Mouse (Mus musculus) myocyte (in vitro differentiated cells): ENCODE measurements around the gene St8sia1. TPM values are rescaled to one million over a fixed set of nuclear protein-coding genes. Genes with fewer than 3 reads are reported as not detected.

Experiments used
- H3K27me3 ChIP-seq: one replicate; pipeline ENCODE4 v1.6.1; 2011; ENCODE audit not compliant: control insufficient read depth, insufficient read depth, insufficient read length
- H3K36me3 ChIP-seq: one replicate; pipeline ENCODE4 v1.6.1; 2011; ENCODE audit not compliant: control insufficient read depth, insufficient read depth
- H3K4me2 ChIP-seq: one replicate; pipeline ENCODE4 v1.6.1; 2011; ENCODE audit warnings: low read depth, control low read depth
- H3K4me3 ChIP-seq: one replicate; pipeline ENCODE4 v1.5.1; 2011; ENCODE audit warnings: mild to moderate bottlenecking, control low read depth, moderate library complexity
- H3K79me2 ChIP-seq: one replicate; pipeline ENCODE4 v1.6.1; 2011; ENCODE audit not compliant: control insufficient read depth, insufficient read depth
- H3ac ChIP-seq: one replicate; pipeline ENCODE4 v1.6.1; 2011; ENCODE audit not compliant: control insufficient read depth, insufficient read length
- CEBPB ChIP-seq: IDR thresholded peaks from 2 replicates; pipeline ENCODE4 v1.6.1; 2011; ENCODE audit warnings: mild to moderate bottlenecking, moderate library complexity; ENCODE audit not compliant: poor library complexity, insufficient read depth, severe bottlenecking
- E2F4 ChIP-seq: IDR thresholded peaks from one replicate; pipeline ENCODE4 v1.6.1; 2011; ENCODE audit warnings: mild to moderate bottlenecking, control low read depth, moderate library complexity; ENCODE audit not compliant: insufficient read depth
- MAX ChIP-seq: IDR thresholded peaks from one replicate; pipeline ENCODE4 v1.6.1; 2011; ENCODE audit warnings: low read depth, mild to moderate bottlenecking, control low read depth
- MYOD1 ChIP-seq, 3 experiments: IDR thresholded peaks; one replicate each; pipeline ENCODE4 v1.6.1; 2011; ENCODE audit warnings: control low read depth in 2 of 3, low read depth in 2 of 3, mild to moderate bottlenecking in 2 of 3, moderate library complexity in 1 of 3; ENCODE audit not compliant: insufficient read length in 2 of 3, control insufficient read depth in 1 of 3
- MYOG ChIP-seq, 3 experiments: IDR thresholded peaks; one replicate each; pipeline ENCODE4 v1.6.1; 2011; ENCODE audit warnings: control low read depth in 2 of 3, low read depth in 2 of 3, mild to moderate bottlenecking in 2 of 3; ENCODE audit not compliant: insufficient read length in 2 of 3, control insufficient read depth in 1 of 3, insufficient read depth in 1 of 3
- POLR2A ChIP-seq: IDR thresholded peaks from one replicate; pipeline ENCODE4 v1.6.1; 2011; ENCODE audit warnings: low read depth, mild to moderate bottlenecking, control low read depth, moderate library complexity; ENCODE audit not compliant: insufficient read length
- POLR2AphosphoS2 ChIP-seq: IDR thresholded peaks from one replicate; pipeline ENCODE4 v1.6.1; 2011; ENCODE audit warnings: low read depth, control low read depth; ENCODE audit not compliant: insufficient read length
- REST ChIP-seq: IDR thresholded peaks from one replicate; pipeline ENCODE4 v1.6.1; 2011; ENCODE audit warnings: mild to moderate bottlenecking, control low read depth, moderate library complexity; ENCODE audit not compliant: insufficient read depth, insufficient read length
- SRF ChIP-seq: IDR thresholded peaks from one replicate; pipeline ENCODE4 v1.6.1; 2011; ENCODE audit warnings: low read depth; ENCODE audit not compliant: control insufficient read depth, insufficient read length
- TCF12 ChIP-seq: IDR thresholded peaks from one replicate; pipeline ENCODE4 v1.6.1; 2011; ENCODE audit warnings: mild to moderate bottlenecking, control low read depth; ENCODE audit not compliant: poor library complexity, insufficient read depth, severe bottlenecking
- TCF3 ChIP-seq: IDR thresholded peaks from one replicate; pipeline ENCODE4 v1.6.1; 2011; ENCODE audit warnings: low read depth, control low read depth; ENCODE audit not compliant: insufficient read length
- USF1 ChIP-seq: IDR thresholded peaks from one replicate; pipeline ENCODE4 v1.6.1; 2011; ENCODE audit warnings: low read depth, mild to moderate bottlenecking, control low read depth, moderate library complexity
- polyA plus RNA-seq: library from polyadenylated mRNA; unstranded; fragments of >200 nt; fragmentation: generic; extraction: Trizol; gene quantifications from one replicate; pipeline ENCODE4 v1.2.1, GENCODE M21; 2012; ENCODE audit warnings: missing spikeins

St8sia1 gene
- polyA plus RNA-seq, 1 experiment: 0.02 TPM

DNA sequence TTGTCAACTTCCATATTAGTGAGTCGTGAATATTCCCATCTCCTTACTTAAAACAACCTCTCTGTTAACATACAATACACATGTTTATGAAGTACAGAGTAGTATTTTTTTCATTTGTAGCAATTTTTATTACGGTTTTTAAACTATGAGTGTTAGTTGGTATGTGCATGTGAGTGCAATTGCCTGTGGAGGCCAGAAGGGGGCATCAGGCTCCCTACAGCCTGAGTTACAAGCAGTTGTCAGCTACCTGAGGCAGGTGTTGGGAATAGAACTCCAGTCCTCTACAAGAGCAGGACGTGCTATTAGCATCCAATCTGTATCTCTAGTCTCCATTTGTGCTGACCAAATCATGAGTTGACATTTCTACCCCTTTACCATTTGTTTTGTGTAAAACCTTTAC lies 19.8 kb downstream of the St8sia1 start:
- no peaks in the 10 kb centered on the region for H3K27me3 ChIP-seq

DNA sequence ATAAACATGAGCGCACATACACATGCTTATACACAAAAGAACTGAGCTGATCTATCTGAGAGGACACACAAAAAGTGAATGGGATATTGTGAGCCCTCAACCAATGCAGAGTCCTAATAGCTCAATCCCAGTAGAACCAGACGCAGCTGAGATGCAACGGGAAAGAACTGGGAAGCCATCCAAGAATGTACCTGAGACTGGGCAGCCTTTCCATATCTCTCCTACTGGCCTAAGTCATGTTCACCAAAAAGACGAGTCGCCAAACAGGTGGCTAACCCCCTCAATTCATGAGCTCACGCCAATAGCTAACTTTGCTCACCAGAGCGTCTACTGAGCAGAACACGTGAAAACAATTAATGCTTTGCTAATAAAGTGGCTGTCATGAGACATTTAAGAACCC lies 20.8 kb downstream of the St8sia1 start:
- no peaks in the 10 kb centered on the region for H3K36me3 ChIP-seq
- no peak overlapping the region for H3K4me3 ChIP-seq
- TF ChIP-seq SRF (no peak), REST (no peak)
- H3K27me3 ChIP-seq: no peaks in the 10 kb centered on the region
- no peak overlapping the region for H3K4me2 ChIP-seq
- no peak overlapping the region for H3ac ChIP-seq
- H3K79me2 ChIP-seq: no peaks in the 10 kb centered on the region

More for the DNA sequence above, 19.8 kb downstream of the St8sia1 start:
- H3K36me3 ChIP-seq: no peaks in the 10 kb centered on the region
- H3K4me3 ChIP-seq: no peak overlapping the region
- H3K79me2 ChIP-seq: no peaks in the 10 kb centered on the region
- no peak overlapping the region for H3ac ChIP-seq
- no peak overlapping the region for H3K4me2 ChIP-seq
- TF ChIP-seq E2F4 (no peak), POLR2A (no peak), POLR2AphosphoS2 (no peak), CEBPB (no peak), REST (no peak), MYOD1 (IDR thresholded peaks at IDR 0.05; ENCODE audit: control insufficient read depth in 1 of 3, insufficient read length in 2 of 3, low read depth in 2 of 3) (no peak), USF1 (no peak), SRF (no peak), MAX (no peak), TCF3 (no peak), TCF12 (no peak), MYOG (IDR thresholded peaks at IDR 0.05; ENCODE audit: control insufficient read depth in 1 of 3, insufficient read depth in 1 of 3, insufficient read length in 2 of 3, low read depth in 2 of 3) (no peak)

DNA sequence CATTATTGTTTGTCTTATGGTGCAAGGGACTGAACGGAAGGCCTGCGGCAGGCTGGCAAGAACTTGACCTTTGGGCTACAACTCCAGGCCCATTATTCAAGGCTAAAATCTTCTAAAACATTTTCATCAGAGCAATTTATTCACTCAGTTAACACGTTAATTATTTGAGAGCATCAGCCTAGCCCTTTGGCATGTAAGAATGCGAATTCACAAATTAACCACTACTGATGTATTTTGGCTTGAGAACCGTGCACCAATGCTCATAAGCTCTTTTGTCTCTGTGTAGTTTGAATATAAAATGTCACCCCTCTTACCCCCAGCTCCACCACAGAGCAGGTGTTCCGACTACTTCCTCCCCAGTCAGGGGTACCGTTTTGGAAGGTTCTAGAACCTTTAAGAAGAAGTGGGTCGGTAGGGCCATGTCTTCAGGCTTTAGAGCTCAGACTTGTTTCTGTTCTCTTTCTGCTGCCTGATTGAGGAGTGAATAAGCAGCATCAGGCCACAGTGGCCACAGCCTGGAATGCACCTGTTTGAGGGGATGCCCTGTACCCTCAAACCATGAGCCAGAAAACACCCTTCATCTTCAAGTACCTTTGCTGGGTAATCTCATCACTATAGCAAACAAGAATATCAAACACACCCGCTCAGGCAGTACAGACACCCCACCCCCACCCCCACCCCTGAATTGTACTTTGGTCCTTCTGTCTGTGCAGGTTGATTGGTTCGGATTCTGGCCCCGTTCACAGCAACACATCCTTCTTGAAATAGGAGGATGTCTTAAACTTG lies 22.5 kb downstream of the St8sia1 start:
- Histone ChIP-seq H3K4me2 (no peak overlapping the region), H3K36me3 (no peaks in the 10 kb centered on the region), H3K4me3 (no peak overlapping the region), H3ac (no peak overlapping the region), H3K79me2 (no peaks in the 10 kb centered on the region), H3K27me3 (no peaks in the 10 kb centered on the region)
- TF ChIP-seq TCF3 (no peak), TCF12 (no peak), MYOD1 (IDR thresholded peaks at IDR 0.05; ENCODE audit: control insufficient read depth in 1 of 3, insufficient read length in 2 of 3, low read depth in 2 of 3) (no peak), POLR2AphosphoS2 (no peak), MAX (no peak), SRF (no peak), POLR2A (no peak), REST (no peak), MYOG (IDR thresholded peaks at IDR 0.05; ENCODE audit: control insufficient read depth in 1 of 3, insufficient read depth in 1 of 3, insufficient read length in 2 of 3, low read depth in 2 of 3) (no peak), E2F4 (no peak), CEBPB (no peak), USF1 (no peak)

DNA sequence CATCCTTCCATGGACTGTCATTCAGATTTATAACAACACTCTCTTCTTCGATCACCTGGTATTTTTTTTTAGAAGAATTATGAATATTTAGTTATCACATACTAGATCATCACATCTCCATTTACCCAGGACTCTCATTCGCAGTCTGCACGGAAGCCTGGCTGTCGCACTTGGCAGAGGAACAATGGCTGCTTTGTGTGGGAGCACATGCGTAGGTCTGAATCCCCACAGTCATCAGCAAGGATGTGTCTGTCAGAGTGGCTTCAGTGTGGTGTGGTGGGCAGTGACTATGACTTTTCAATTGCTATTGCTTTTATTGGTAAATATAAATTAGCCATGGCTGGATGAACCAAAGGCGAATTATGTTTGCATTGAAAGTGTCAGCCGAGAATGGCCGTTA lies 23.2 kb downstream of the St8sia1 start:
- Histone ChIP-seq H3K79me2 (no peaks in the 10 kb centered on the region), H3K36me3 (no peaks in the 10 kb centered on the region), H3K4me2 (no peak overlapping the region), H3ac (no peak overlapping the region), H3K27me3 (no peaks in the 10 kb centered on the region), H3K4me3 (no peak overlapping the region)
- TF ChIP-seq POLR2A: no peak
- TF ChIP-seq REST: no peak
- no peak for TF ChIP-seq SRF
- TF ChIP-seq TCF3: no peak
- no peak for TF ChIP-seq MYOG (IDR thresholded peaks at IDR 0.05; ENCODE audit: control insufficient read depth in 1 of 3, insufficient read depth in 1 of 3, insufficient read length in 2 of 3, low read depth in 2 of 3)
- TF ChIP-seq POLR2AphosphoS2: no peak
- no peak for TF ChIP-seq TCF12
- TF ChIP-seq MYOD1 (IDR thresholded peaks at IDR 0.05; ENCODE audit: control insufficient read depth in 1 of 3, insufficient read length in 2 of 3, low read depth in 2 of 3): no peak
- no peak for TF ChIP-seq MAX
- no peak for TF ChIP-seq CEBPB
- no peak for TF ChIP-seq E2F4
- no peak for TF ChIP-seq USF1
